Comparison of ENCODE assay signal across 31 mouse cellular contexts in genomic region chr5:121129254-121129653, GRCm38 (mm10).
A peak's percentile ranks its signal among the peaks of the same experiment; 100 is the strongest.
DNase-seq lines count a peak whose midpoint lies in the region; ATAC-seq and TF ChIP-seq lines count a peak whose summit lies in the region.
"Had no signal": no experiment of that assay in that cellular context is flagged by ENCODE, and none has a peak within 500 bp of the region (broad histone marks: within the 10 kb centered on the region; RNA-seq: fewer than 3 reads in every experiment).

No protein-coding gene starts in this region.

- H3K4me1 ChIP-seq in hindbrain, embryonic 13.5 days (replicated peaks) = no peaks in the 10 kb centered on the region
- no peaks in the 10 kb centered on the region for H3K4me1 ChIP-seq in hindbrain, embryonic 16.5 days (ENCODE audit: control insufficient read depth, insufficient read depth, low read depth, low read length)
- no peaks in the 10 kb centered on the region for H3K4me1 ChIP-seq in hindbrain, postnatal 0 days (ENCODE audit: insufficient read depth, low read length)
- H3K4me1 ChIP-seq in hindbrain, embryonic 11.5 days (replicated peaks; ENCODE audit: control insufficient read depth, insufficient read depth, low read length) = no peaks in the 10 kb centered on the region
- H3K4me1 ChIP-seq: heart, embryonic 10.5 days; intestine, embryonic 15.5 days had no signal

- H3K4me2 ChIP-seq in hindbrain, embryonic 13.5 days = no peak overlapping the region
- H3K4me2 ChIP-seq in hindbrain, embryonic 16.5 days (ENCODE audit: low read length) = no peak overlapping the region
- no peak overlapping the region for H3K4me2 ChIP-seq in hindbrain, postnatal 0 days (ENCODE audit: low read depth, low read length)
- no peak overlapping the region for H3K4me2 ChIP-seq in hindbrain, embryonic 11.5 days (replicated peaks; ENCODE audit: low read depth, low read length)
- H3K4me2 ChIP-seq: heart, embryonic 13.5 days; intestine, embryonic 15.5 days had no signal

- no peak for TF ChIP-seq CTCF in hindbrain, postnatal 0 days (IDR thresholded peaks at IDR 0.05; ENCODE audit: low read depth)

- H3K4me3 ChIP-seq in hindbrain, embryonic 13.5 days = no peak overlapping the region
- no peak overlapping the region for H3K4me3 ChIP-seq in hindbrain, embryonic 16.5 days (ENCODE audit: low read length)
- H3K4me3 ChIP-seq in hindbrain, postnatal 0 days (ENCODE audit: low read length) = no peak overlapping the region
- H3K4me3 ChIP-seq in hindbrain, embryonic 11.5 days (ENCODE audit: low read depth, low read length) = no peak overlapping the region
- H3K4me3 ChIP-seq: heart, adult 2 months; heart, embryonic 10.5 days; heart, embryonic 13.5 days; intestine, embryonic 15.5 days had no signal

- H3K9ac ChIP-seq in hindbrain, embryonic 13.5 days = no peak overlapping the region
- no peak overlapping the region for H3K9ac ChIP-seq in hindbrain, embryonic 16.5 days (ENCODE audit: low read depth, low read length)
- no peak overlapping the region for H3K9ac ChIP-seq in hindbrain, postnatal 0 days (replicated peaks; ENCODE audit: low read length)
- H3K9ac ChIP-seq in hindbrain, embryonic 11.5 days (ENCODE audit: low read depth, low read length) = no peak overlapping the region
- H3K9ac ChIP-seq: forebrain, postnatal 0 days; heart, embryonic 13.5 days; intestine, embryonic 15.5 days had no signal

- peak overlapping the region; percentile 69 for H3K27ac ChIP-seq in hindbrain, embryonic 13.5 days
- H3K27ac ChIP-seq in hindbrain, embryonic 16.5 days (ENCODE audit: low read depth, low read length) = no peak overlapping the region
- 0 out of 2 replicates have a peak overlapping the region, but pooled peaks have one; percentile 5 for H3K27ac ChIP-seq in hindbrain, postnatal 0 days
- H3K27ac ChIP-seq in hindbrain, embryonic 11.5 days (ENCODE audit: low read depth, low read length) = no peak overlapping the region
- H3K27ac ChIP-seq: heart, adult 2 months; heart, embryonic 10.5 days; heart, embryonic 13.5 days; intestine, embryonic 15.5 days had no signal

- DNase-seq in hindbrain, postnatal 0 days (ENCODE audit: low spot score) = no peak
- no peak for DNase-seq in hindbrain, embryonic 11.5 days (ENCODE audit: low spot score)
- DNase-seq in ES-CJ7 (ENCODE audit: low read depth, low spot score) (peak; percentile 36), ZHBTc4 (ENCODE audit: low read depth, low spot score) (peak; percentile 48)
- DNase-seq in heart, adult 11 months = no peak
- DNase-seq in left cerebral cortex, postnatal 36 days (ENCODE audit: low spot score in 2 of 2) = no peak
- DNase-seq: adrenal gland, adult 8-10 months; adrenal gland, postnatal 25 days; B cell, adult 2 months; cerebellum, adult 11-12 months; cerebellum, adult 8-10 months; cerebellum, postnatal 10 days; cerebellum, postnatal 36 days; embryo, embryonic 11 days; forebrain, postnatal 0 days; gastrocnemius, postnatal 25 days; heart, adult 2 months; heart, postnatal 14 days; heart, postnatal 4 days; kidney, adult 11 months; kidney, adult 9 months had no signal

- intact Hi-C loops in left cerebral cortex, postnatal 36 days (cut with DNase I) = no loop called here

- 96% methylated on average over 5 of the region's 5 CpGs for WGBS in hindbrain, embryonic 13.5 days
- 93% methylated on average over 5 of the region's 5 CpGs for WGBS in hindbrain, embryonic 16.5 days
- 93% methylated on average over 5 of the region's 5 CpGs for WGBS in hindbrain, postnatal 0 days
- 98% methylated on average over 5 of the region's 5 CpGs for WGBS in hindbrain, embryonic 11.5 days

- peaks cover 47% of the 10 kb centered on the region for H3K36me3 ChIP-seq in hindbrain, embryonic 13.5 days
- peaks cover 13% of the 10 kb centered on the region for H3K36me3 ChIP-seq in hindbrain, embryonic 16.5 days (ENCODE audit: control insufficient read depth, insufficient read depth, low read length)
- peaks cover 19% of the 10 kb centered on the region; the same call in 1 of the 2 replicates for H3K36me3 ChIP-seq in hindbrain, postnatal 0 days (ENCODE audit: insufficient read depth, low read length)
- peaks cover 2% of the 10 kb centered on the region; the same call in 1 of the 2 replicates for H3K36me3 ChIP-seq in hindbrain, embryonic 11.5 days (ENCODE audit: control insufficient read depth, insufficient read depth, low read length)

- 0 out of 2 replicates have a peak, but pooled peaks have one; percentile 46 for ATAC-seq in hindbrain, embryonic 13.5 days (ENCODE audit: low FRiP score)
- ATAC-seq in hindbrain, embryonic 16.5 days = no peak
- ATAC-seq in hindbrain, postnatal 0 days = no peak
- no peak for ATAC-seq in hindbrain, embryonic 11.5 days (ENCODE audit: low FRiP score)
- ATAC-seq: activated CD4-positive, CD25-positive, alpha-beta regulatory T cell, adult 4 months; forebrain, embryonic 14.5 days; forebrain, postnatal 0 days; intestine, embryonic 15.5 days; Patski had no signal

- H3K9me3 ChIP-seq in hindbrain, embryonic 13.5 days = no peaks in the 10 kb centered on the region
- no peaks in the 10 kb centered on the region for H3K9me3 ChIP-seq in hindbrain, embryonic 16.5 days (ENCODE audit: control insufficient read depth, low read length)
- H3K9me3 ChIP-seq in hindbrain, postnatal 0 days (ENCODE audit: low read length) = no peaks in the 10 kb centered on the region
- no peaks in the 10 kb centered on the region for H3K9me3 ChIP-seq in hindbrain, embryonic 11.5 days (ENCODE audit: control insufficient read depth, low read length)
- H3K9me3 ChIP-seq: G1E; heart, embryonic 10.5 days; intestine, embryonic 15.5 days had no signal

- no peaks in the 10 kb centered on the region for H3K27me3 ChIP-seq in hindbrain, embryonic 13.5 days
- no peaks in the 10 kb centered on the region for H3K27me3 ChIP-seq in hindbrain, embryonic 16.5 days (replicated peaks; ENCODE audit: control insufficient read depth, insufficient read depth, low read length)
- no peaks in the 10 kb centered on the region for H3K27me3 ChIP-seq in hindbrain, postnatal 0 days (ENCODE audit: insufficient read depth, low read length)
- H3K27me3 ChIP-seq in hindbrain, embryonic 11.5 days (ENCODE audit: control insufficient read depth, insufficient read depth, low read length) = no peaks in the 10 kb centered on the region
- H3K27me3 ChIP-seq: CH12.LX; heart, embryonic 13.5 days; intestine, embryonic 15.5 days; Patski had no signal

Comparison
In these comparisons a context has a peak if more than half of its experiments do, and no peak if none do; other contexts are left out.
1. H3K27ac ChIP-seq: peak in hindbrain, embryonic 13.5 days (single experiment) and hindbrain, postnatal 0 days (single experiment); none in hindbrain, embryonic 16.5 days (single experiment) and hindbrain, embryonic 11.5 days (single experiment).
2. DNase-seq: peak in ES-CJ7 (single experiment) and ZHBTc4 (single experiment); none in hindbrain, postnatal 0 days (single experiment), hindbrain, embryonic 11.5 days (single experiment), heart, adult 11 months (single experiment) and left cerebral cortex, postnatal 36 days (0 of 2).